Mouse (Mus musculus): ENCODE measurements at regions not wholly inside any gene's neighbourhood (a gene's known extent, or its start where the extent isn't known, plus 50 kb on each side); places are given as distances from the start of the nearest gene placed in this dataset.
"Not testable (repeated sequence)": the region's sequence is repeated elsewhere in the genome, so short reads cannot be mapped to it uniquely, and the experiment has no call there.

- DNase-seq, result no peak
These were observed 2102.4 kb upstream of the Aga start for GRCm38 (mm10) chr8:51409123-51409522.

- DNase-seq, result no peak
These were observed 2083.1 kb upstream of the Aga start for GRCm38 (mm10) chr8:51428443-51428842.

GRCm38 (mm10) chr8:51428851-51429250, 2082.7 kb upstream of the Aga start:
- DNase-seq, result no peak

- no peak for DNase-seq
These were observed 2063.9 kb upstream of the Aga start for GRCm38 (mm10) chr8:51447636-51448035.

- DNase-seq, result no peak
These were observed 2062.9 kb upstream of the Aga start for GRCm38 (mm10) chr8:51448600-51448999.

GRCm38 (mm10) chr8:51479406-51479805, 2032.1 kb upstream of the Aga start:
- no peak for DNase-seq

- DNase-seq, result no peak
These were observed 2009.0 kb upstream of the Aga start for GRCm38 (mm10) chr8:51502567-51502966.

GRCm38 (mm10) chr8:51523163-51523562, 1988.4 kb upstream of the Aga start:
- peak; percentile 6 for DNase-seq

GRCm38 (mm10) chr8:51553118-51553517, 1958.4 kb upstream of the Aga start:
- not testable (repeated sequence) for DNase-seq
